Mouse (Mus musculus) MEL (cell line): ENCODE results near the gene Tnfrsf11a.

Experiments
- CHD2 ChIP-seq: IDR thresholded peaks from 2 replicates; pipeline ENCODE4 v1.6.1; 2011; ENCODE audit warnings: low read length, improper control_type of control experiment
- CTCF ChIP-seq, 3 experiments: IDR thresholded peaks in 2 of 3; conservative IDR thresholded peaks in 1 of 3; 2 replicates each; pipeline ENCODE4 v1.5.1; 2011 to 2012; ENCODE audit warnings: low read length in 3 of 3, low read depth in 2 of 3, mild to moderate bottlenecking in 2 of 3, improper control_type of control experiment in 1 of 3, inconsistent platforms in 1 of 3, mixed read lengths in 1 of 3, moderate library complexity in 1 of 3; ENCODE audit not compliant: control insufficient read depth in 1 of 3, insufficient read depth in 1 of 3, poor library complexity in 1 of 3, severe bottlenecking in 1 of 3
- E2F4 ChIP-seq: IDR thresholded peaks from 2 replicates; pipeline ENCODE4 v1.6.1; 2011; ENCODE audit warnings: low read depth, low read length, improper control_type of control experiment, borderline replicate concordance
- EP300 ChIP-seq, 2 experiments: IDR thresholded peaks; 2 replicates each; pipeline ENCODE4 v1.6.1; 2011; ENCODE audit warnings: improper control_type of control experiment in 2 of 2, low read length in 2 of 2, low read depth in 1 of 2, mild to moderate bottlenecking in 1 of 2
- GABPA ChIP-seq: IDR thresholded peaks from 2 replicates; pipeline ENCODE4 v1.6.1; 2012; ENCODE audit warnings: low read depth, mild to moderate bottlenecking, inconsistent platforms, low read length, improper control_type of control experiment, moderate library complexity
- MAFK ChIP-seq: IDR thresholded peaks from 2 replicates; pipeline ENCODE4 v1.6.1; 2011; ENCODE audit warnings: low read depth, mild to moderate bottlenecking, low read length, improper control_type of control experiment, borderline replicate concordance
- POLR2A ChIP-seq, 2 experiments: IDR thresholded peaks; 2 replicates each; pipeline ENCODE4 v1.6.1; 2011 to 2012; ENCODE audit warnings: low read length in 2 of 2, mild to moderate bottlenecking in 2 of 2, control low read depth in 1 of 2, improper control_type of control experiment in 1 of 2, low read depth in 1 of 2, moderate library complexity in 1 of 2; ENCODE audit not compliant: control insufficient read depth in 1 of 2, insufficient read depth in 1 of 2, poor library complexity in 1 of 2
- POLR2AphosphoS5 ChIP-seq: IDR thresholded peaks from 2 replicates; pipeline ENCODE4 v1.6.1; 2012; ENCODE audit warnings: low read depth, borderline replicate concordance, mild to moderate bottlenecking, inconsistent platforms, low read length, moderate library complexity, mixed read lengths
- TBP ChIP-seq: IDR thresholded peaks from 2 replicates; pipeline ENCODE4 v1.8.0; 2011; ENCODE audit warnings: low read depth, low read length, improper control_type of control experiment
- USF1 ChIP-seq: IDR thresholded peaks from 2 replicates; pipeline ENCODE4 v1.6.1; 2014; ENCODE audit warnings: low read depth, mild to moderate bottlenecking, inconsistent platforms, low read length, improper control_type of control experiment, moderate library complexity
- ZMIZ1 ChIP-seq: IDR thresholded peaks from 2 replicates; pipeline ENCODE4 v1.6.1; 2012; ENCODE audit warnings: low read depth, mild to moderate bottlenecking, inconsistent platforms, low read length, improper control_type of control experiment, moderate library complexity

DNA sequence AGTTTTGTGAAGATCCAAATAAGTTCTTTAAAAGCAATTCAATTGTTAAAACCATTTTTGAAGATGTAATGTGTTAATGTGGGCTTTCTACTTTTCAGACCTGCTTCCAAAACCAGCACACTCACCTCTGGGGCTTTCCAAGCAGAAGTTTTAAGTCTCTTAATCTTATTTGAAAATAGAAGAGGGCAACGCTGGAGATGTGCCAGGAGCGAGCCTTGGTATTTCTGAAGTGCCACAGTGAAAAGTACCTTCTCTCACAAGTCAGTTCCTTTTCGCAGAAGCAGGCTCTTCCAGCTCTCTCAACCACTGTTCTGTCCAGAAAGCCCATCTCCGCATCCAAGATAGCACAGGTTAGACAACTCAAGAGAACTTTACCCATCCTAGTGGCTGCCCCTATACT lies 4.1 kb upstream of the Tnfrsf11a start:
- TF ChIP-seq CHD2 = no peak
- no peak for TF ChIP-seq E2F4
- no peak for TF ChIP-seq EP300 (IDR thresholded peaks at IDR 0.05; ENCODE audit: low read depth in 1 of 2, low read length in 2 of 2)
- TF ChIP-seq TBP = no peak
- TF ChIP-seq POLR2A (IDR thresholded peaks at IDR 0.05; ENCODE audit: control insufficient read depth in 1 of 2, insufficient read depth in 1 of 2, low read depth in 1 of 2, low read length in 2 of 2, poor library complexity in 1 of 2) = no peak
- no peak for TF ChIP-seq ZMIZ1
- TF ChIP-seq CTCF (IDR thresholded peaks at IDR 0.05 in 2 of 3, conservative IDR thresholded peaks at IDR 0.05 in 1 of 3; ENCODE audit: control insufficient read depth in 1 of 3, insufficient read depth in 1 of 3, low read depth in 2 of 3, low read length in 3 of 3, poor library complexity in 1 of 3, severe bottlenecking in 1 of 3) = no peak
- TF ChIP-seq MAFK = no peak
- TF ChIP-seq USF1 = no peak
- TF ChIP-seq POLR2AphosphoS5 = no peak
- no peak for TF ChIP-seq GABPA
